Mouse (Mus musculus) ES-E14 (cell line): ENCODE results near the gene Ldha.

Experiments
- HCFC1 ChIP-seq: IDR thresholded peaks from 2 replicates; pipeline ENCODE4 v1.6.1; 2012; ENCODE audit warnings: low read length, inconsistent platforms, borderline replicate concordance; ENCODE audit not compliant: insufficient read depth
- ZC3H11A ChIP-seq: IDR thresholded peaks from 2 replicates; pipeline ENCODE4 v1.6.1; 2012; ENCODE audit warnings: low read depth, mild to moderate bottlenecking, inconsistent platforms, low read length, borderline replicate concordance

- TF ChIP-seq HCFC1: peak; percentile 61; the same call in 1 of the 2 replicates
- no peak for TF ChIP-seq ZC3H11A
These were observed 45.7 kb upstream of the Ldha start, which contains the start of the genes Hps5 and Gtf2h1 for GRCm38 (mm10) chr7:46795287-46796205.
